Mouse (Mus musculus): Measurements from ENCODE around the gene Llgl2. TPM values are rescaled to one million over a fixed set of nuclear protein-coding genes. Genes with fewer than 3 reads are reported as not detected.

The Llgl2 gene
- total and polyA plus RNA-seq, 3 experiments: 3.8 to 12.3 (median 9.2) TPM

DNA sequence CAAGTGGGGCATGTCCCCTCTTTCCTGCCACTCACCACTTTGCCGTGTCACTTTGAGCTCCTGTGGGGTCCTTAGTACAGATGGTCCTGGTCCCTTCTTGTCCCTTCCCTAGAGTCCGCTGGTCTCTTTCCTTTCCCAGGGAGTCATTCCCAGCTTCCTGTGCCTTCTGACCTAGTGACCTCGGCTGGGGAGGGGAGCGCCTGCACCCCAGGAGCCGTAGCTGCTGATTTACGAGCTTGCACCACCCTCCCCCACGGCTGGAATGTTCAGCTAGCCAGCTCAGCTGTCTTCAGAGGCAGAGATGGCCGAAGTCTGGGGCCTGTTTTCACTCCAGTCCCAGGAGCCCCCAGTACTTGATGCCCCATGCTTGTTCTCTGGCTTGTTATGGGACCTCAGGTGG is 8.7 kb downstream of the Llgl2 start:
- Histone ChIP-seq H3K4me1 (ENCODE audit: control insufficient read depth in 1 of 2, insufficient read depth in 2 of 2) (no peaks in the 10 kb centered on the region), H3K4me2 (ENCODE audit: insufficient read depth, low read depth, poor library complexity, severe bottlenecking) (no peak overlapping the region), H3K9ac (ENCODE audit: insufficient read depth, low read depth) (no peak overlapping the region), H3K36me3 (replicated peaks in 1 of 2; ENCODE audit: control insufficient read depth in 1 of 2, insufficient read depth in 1 of 2, low read length in 1 of 2) (peaks cover 0 to 20% of the 10 kb centered on the region in 2 experiments), H3K27me3 (replicated peaks) (no peaks in the 10 kb centered on the region), H3K4me3 (replicated peaks in 1 of 3; ENCODE audit: low read depth in 2 of 3, low read length in 2 of 3, poor library complexity in 1 of 3) (no peak overlapping the region), H3K9me3 (replicated peaks; ENCODE audit: low read length) (no peaks in the 10 kb centered on the region), H3K27ac (ENCODE audit: insufficient read depth, low read depth) (no peak overlapping the region), H3K79me2 (replicated peaks; ENCODE audit: control insufficient read depth, extremely low read depth, insufficient read depth, poor library complexity, severe bottlenecking) (no peaks in the 10 kb centered on the region)
- dilution Hi-C loops (cut with MboI; ENCODE audit: extremely low pct_ligation_motif_present, extremely low pct_unique_long_range_greater_than_20kb, low sequenced_read_pairs) (no loop called here), in situ Hi-C loops (cut with MboI; ENCODE audit: low pct_ligation_motif_present, low pct_unique_long_range_greater_than_20kb, low sequenced_read_pairs) (no loop called here)
- no peak for TF ChIP-seq MAX (IDR thresholded peaks at IDR 0.05; ENCODE audit: low read length)
- TF ChIP-seq JUN (IDR thresholded peaks at IDR 0.05; ENCODE audit: insufficient read depth, low read depth, low read length): no peak
- no peak for TF ChIP-seq POLR2A (IDR thresholded peaks at IDR 0.05; ENCODE audit: low read depth, low read length)
- no peak for TF ChIP-seq USF1 (IDR thresholded peaks at IDR 0.05; ENCODE audit: low read depth, low read length)
- TF ChIP-seq BHLHE40 (IDR thresholded peaks at IDR 0.05; ENCODE audit: low read depth, low read length): no peak
- no peak for TF ChIP-seq ETS1 (conservative IDR thresholded peaks at IDR 0.05; ENCODE audit: low read depth, low read length)
- TF ChIP-seq TCF12 (IDR thresholded peaks at IDR 0.05; ENCODE audit: low read depth, low read length): no peak
- TF ChIP-seq ZKSCAN1 (IDR thresholded peaks at IDR 0.05; ENCODE audit: borderline replicate concordance, low read depth, low read length): no peak
- no peak for TF ChIP-seq E2F4 (IDR thresholded peaks at IDR 0.05; ENCODE audit: insufficient replicate concordance, low read depth, low read length)
- TF ChIP-seq ZC3H11A (IDR thresholded peaks at IDR 0.05; ENCODE audit: low read depth, low read length): no peak
- no peak for DNase-seq (ENCODE audit: extremely low read depth)

DNA sequence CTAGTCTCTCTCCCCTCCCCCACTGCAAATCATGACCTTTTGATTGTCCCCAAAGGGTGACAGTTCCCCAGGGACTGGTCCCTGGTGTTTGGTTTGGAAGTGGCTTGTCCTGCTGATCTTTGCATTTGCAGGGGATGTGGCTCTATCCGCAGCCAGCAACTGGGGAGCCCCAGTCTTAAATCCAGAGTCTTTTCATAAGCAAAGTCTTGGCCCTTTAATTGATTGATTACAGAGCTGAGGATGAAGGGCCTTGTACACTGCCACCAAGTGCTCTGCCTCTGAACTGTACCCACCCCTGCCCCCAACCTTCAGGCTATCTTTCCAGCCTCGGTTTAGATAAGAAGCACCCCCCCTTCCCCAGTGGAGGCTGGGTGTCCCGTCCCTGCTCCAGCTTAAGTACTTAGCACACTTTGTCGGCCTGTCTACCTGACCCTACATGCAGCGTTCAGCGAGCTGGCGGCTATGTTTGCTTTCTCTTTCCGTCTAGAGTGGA is 9.2 kb downstream of the Llgl2 start:
- no peak for TF ChIP-seq KAT2A (IDR thresholded peaks at IDR 0.05; ENCODE audit: insufficient replicate concordance, low read length)
- no peak for TF ChIP-seq GABPA (IDR thresholded peaks at IDR 0.05; ENCODE audit: insufficient replicate concordance, low read depth, low read length)
- TF ChIP-seq MAFK (IDR thresholded peaks at IDR 0.05; ENCODE audit: insufficient replicate concordance, low read length): no peak
- TF ChIP-seq MAX (IDR thresholded peaks at IDR 0.05; ENCODE audit: low read length): no peak
- TF ChIP-seq JUND (conservative IDR thresholded peaks at IDR 0.05; ENCODE audit: low read depth, low read length): no peak
- TF ChIP-seq CHD1 (IDR thresholded peaks at IDR 0.05; ENCODE audit: low read depth, low read length): no peak
- no peak for TF ChIP-seq MEF2A (IDR thresholded peaks at IDR 0.05; ENCODE audit: borderline replicate concordance, low read depth, low read length)
- no peak for TF ChIP-seq NRF1 (IDR thresholded peaks at IDR 0.05; ENCODE audit: low read depth, low read length)
- TF ChIP-seq MYC (IDR thresholded peaks at IDR 0.05; ENCODE audit: low read depth, low read length): no peak
- no peak for TF ChIP-seq POLR2AphosphoS2 (IDR thresholded peaks at IDR 0.05; ENCODE audit: low read depth, low read length)
- no peak for TF ChIP-seq E2F4 (IDR thresholded peaks at IDR 0.05; ENCODE audit: insufficient replicate concordance, low read depth, low read length)
- no peak for TF ChIP-seq TBP (conservative IDR thresholded peaks at IDR 0.05; ENCODE audit: low read depth, low read length)
- DNase-seq (ENCODE audit: extremely low read depth): no peak
- Histone ChIP-seq H3K27me3 (replicated peaks) (no peaks in the 10 kb centered on the region), H3K36me3 (replicated peaks in 1 of 2; ENCODE audit: control insufficient read depth in 1 of 2, insufficient read depth in 1 of 2, low read length in 1 of 2) (peaks cover 0 to 23% of the 10 kb centered on the region in 2 experiments), H3K4me3 (replicated peaks in 1 of 3; ENCODE audit: low read depth in 2 of 3, low read length in 2 of 3, poor library complexity in 1 of 3) (no peak overlapping the region), H3K4me2 (ENCODE audit: insufficient read depth, low read depth, poor library complexity, severe bottlenecking) (no peak overlapping the region), H3K4me1 (ENCODE audit: control insufficient read depth in 1 of 2, insufficient read depth in 2 of 2) (no peaks in the 10 kb centered on the region), H3K79me2 (replicated peaks; ENCODE audit: control insufficient read depth, extremely low read depth, insufficient read depth, poor library complexity, severe bottlenecking) (no peaks in the 10 kb centered on the region), H3K9ac (ENCODE audit: insufficient read depth, low read depth) (no peak overlapping the region), H3K27ac (ENCODE audit: insufficient read depth, low read depth) (no peak overlapping the region), H3K9me3 (replicated peaks; ENCODE audit: low read length) (no peaks in the 10 kb centered on the region)
- dilution Hi-C loops (cut with MboI; ENCODE audit: extremely low pct_ligation_motif_present, extremely low pct_unique_long_range_greater_than_20kb, low sequenced_read_pairs) (no loop called here), in situ Hi-C loops (cut with MboI; ENCODE audit: low pct_ligation_motif_present, low pct_unique_long_range_greater_than_20kb, low sequenced_read_pairs) (no loop called here)
